Mouse (Mus musculus) left cerebral cortex, adult 2 months (tissue): ENCODE results near the gene Nfxl1. TPM values are rescaled to one million over a fixed set of nuclear protein-coding genes. Genes with fewer than 3 reads are reported as not detected.
A peak's percentile ranks its signal among the peaks of the same experiment; 100 is the strongest.
"Not testable (repeated sequence)": the region's sequence is repeated elsewhere in the genome, so short reads cannot be mapped to it uniquely, and the experiment has no call there.

Source experiments
- DNase-seq, 2 experiments: peaks; one replicate each; pipeline ENCODE4 v3.0.0; 2021 to 2022; ENCODE audit warnings: low spot score in 2 of 2, mixed read lengths in 1 of 2; ENCODE audit errors: extremely low spot score in 1 of 2
- H3K27ac ChIP-seq: fragments of 200-600 bp; 2 replicates; pipeline ENCODE4 v1.8.1; 2022
- H3K4me3 ChIP-seq: fragments of 200-600 bp; 2 replicates; pipeline ENCODE4 v1.8.1; 2022
- CTCF ChIP-seq: fragments of 200-600 bp; IDR thresholded peaks from 2 replicates; pipeline ENCODE4 v1.8.1; 2022; ENCODE audit warnings: antibody characterized with exemption, mild to moderate bottlenecking, moderate library complexity
- intact Hi-C: fragments of 180-260 bp; cut with DNase I; formaldehyde crosslinking; loops from one replicate; pipeline ENCODE4 v1.15.1; 2025
- long read RNA-seq, 2 experiments: library from polyadenylated mRNA; stranded (forward); transcript quantifications; one replicate each; pipeline ENCODE4 v2.0.0; 2021; ENCODE audit warnings: borderline mapping rate in 2 of 2
- total RNA-seq, 2 experiments: library from RNA; stranded (reverse); gene quantifications; 2 replicates each; pipeline ENCODE4 v1.2.3; 2021

The Nfxl1 gene
- total RNA-seq: 10 to 100 TPM; 14.8 to 16.7 TPM
- long read RNA-seq, experiment 1, transcript Nfxl1-202 (23 exons, 3,712 nt): major isoform, 6 of 9 reads
- long read RNA-seq, experiment 1, partial matches to known transcripts: 0 of 9 reads
- long read RNA-seq, experiment 1, other reads (novel, unspliced or antisense): 3 of 9 reads
- long read RNA-seq, experiment 2, transcript Nfxl1-202 (23 exons, 3,712 nt): major isoform, 9 of 13 reads
- long read RNA-seq, experiment 2, partial matches to known transcripts: 1 of 13 reads
- long read RNA-seq, experiment 2, other reads (novel, unspliced or antisense): 3 of 13 reads

- peak within 1 kb of the TSS; percentile 69 for H3K27ac ChIP-seq
- TF ChIP-seq CTCF: no peak
- H3K4me3 ChIP-seq: peak within 1 kb of the TSS; percentile 94
- intact Hi-C loops: loop anchor here (5.0 to 10.0 kb wide), 4 partner anchors 153 to 395 kb away; partner anchors contain the start of genes Commd8 and Slain2
- peak; percentile 95 to 97 for DNase-seq
These were observed at the start of gene Nfxl1 for GRCm38 (mm10) chr5:72559544-72560049. Nfxl1 (minus strand) TSS chr5:72559684.

DNA sequence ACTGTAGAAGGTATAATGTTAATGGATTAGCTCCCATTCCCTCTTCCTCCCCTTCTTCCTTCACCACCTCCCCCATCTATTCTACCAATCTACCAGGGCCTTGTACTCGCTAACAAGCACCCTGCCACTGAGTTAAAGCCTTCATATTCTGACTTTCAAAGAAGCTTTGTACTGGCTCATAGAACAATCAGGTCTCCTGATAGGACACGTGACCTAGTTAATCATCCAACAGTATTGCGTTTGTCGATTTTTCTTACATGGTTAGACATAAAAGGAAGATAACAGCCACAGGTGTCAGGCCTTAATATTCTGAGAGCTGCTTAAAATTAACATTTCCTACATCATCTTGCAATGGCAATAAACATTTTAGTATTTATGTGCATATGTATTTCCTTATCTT is 43.7 kb upstream of the Nfxl1 start:
- intact Hi-C loops: no loop called here
- Histone ChIP-seq H3K4me3 (no peak overlapping the region), H3K27ac (no peak overlapping the region)
- no peak for TF ChIP-seq CTCF
- DNase-seq: no peak

GRCm38 (mm10) chr5:72601006-72601405 is 41.5 kb upstream of the Nfxl1 start:
- Histone ChIP-seq H3K27ac (no peak overlapping the region), H3K4me3 (no peak overlapping the region)
- intact Hi-C loops: no loop called here
- peak; percentile 40 for TF ChIP-seq CTCF
- DNase-seq: peak; percentile 15 to 24

GRCm38 (mm10) chr5:72587192-72587681 is 27.8 kb upstream of the Nfxl1 start, which contains the start of gene Gm5868:
Gm5868 (minus strand) TSS chr5:72587551.
- TF ChIP-seq CTCF: no peak
- no peak for DNase-seq
- intact Hi-C loops: loop anchor here (5.0 kb wide), 1 partner anchor 420 kb away; the partner anchor contains the start of gene Slc10a4
- Histone ChIP-seq H3K27ac (no peak within 1 kb of the TSS), H3K4me3 (no peak within 1 kb of the TSS)

- H3K27ac ChIP-seq, DNase-seq, H3K4me3 ChIP-seq: not testable (repeated sequence)
- intact Hi-C loops: loop anchor here (5.0 kb wide), 1 partner anchor 421 kb away; the partner anchor contains the start of gene Slc10a4
These were observed 27.2 kb upstream of the Nfxl1 start for GRCm38 (mm10) chr5:72586667-72587191.

- intact Hi-C loops: loop anchor here (5.0 kb wide), 1 partner anchor 421 kb away; the partner anchor contains the start of gene Slc10a4
- H3K27ac ChIP-seq, DNase-seq, H3K4me3 ChIP-seq: not testable (repeated sequence)
- TF ChIP-seq CTCF: peak; percentile 24
These were observed 26.6 kb upstream of the Nfxl1 start for GRCm38 (mm10) chr5:72586122-72586521.

- H3K27ac ChIP-seq, DNase-seq, intact Hi-C loops: not testable (repeated sequence)
- H3K4me3 ChIP-seq: 0 out of 2 replicates have a peak within 1 kb of the TSS, but pooled peaks have one; percentile 19
These were observed 21.5 kb upstream of the Nfxl1 start, which contains the start of gene Zar1 for GRCm38 (mm10) chr5:72580970-72581332. Zar1 (minus strand) TSS chr5:72581254.

- 0 out of 2 replicates have a peak overlapping the region, but pooled peaks have one; percentile 19 for H3K4me3 ChIP-seq
- H3K27ac ChIP-seq, DNase-seq, intact Hi-C loops: not testable (repeated sequence)
These were observed 20.8 kb upstream of the Nfxl1 start for GRCm38 (mm10) chr5:72580088-72580969.

DNA sequence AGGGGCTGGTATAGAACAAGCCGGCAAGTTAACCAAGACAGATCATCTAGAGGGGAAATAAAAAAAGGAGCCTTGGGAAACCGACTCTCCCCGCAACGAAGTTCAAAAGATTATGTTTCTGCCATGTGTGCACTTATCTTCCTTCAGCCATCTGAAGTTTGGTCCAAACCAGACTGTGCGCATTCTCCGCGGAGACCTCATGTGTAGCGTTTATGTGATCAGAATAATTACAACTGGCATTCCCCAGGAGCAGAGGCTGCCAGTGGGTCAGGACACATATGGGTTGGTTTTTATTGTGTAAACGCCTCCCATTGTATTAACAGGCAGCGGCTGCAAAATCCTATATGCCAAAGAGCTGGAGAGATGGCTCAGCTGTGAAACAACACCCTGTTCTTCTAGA is 20.1 kb upstream of the Nfxl1 start:
- H3K4me3 ChIP-seq, intact Hi-C loops, H3K27ac ChIP-seq, DNase-seq: not testable (repeated sequence)

DNA sequence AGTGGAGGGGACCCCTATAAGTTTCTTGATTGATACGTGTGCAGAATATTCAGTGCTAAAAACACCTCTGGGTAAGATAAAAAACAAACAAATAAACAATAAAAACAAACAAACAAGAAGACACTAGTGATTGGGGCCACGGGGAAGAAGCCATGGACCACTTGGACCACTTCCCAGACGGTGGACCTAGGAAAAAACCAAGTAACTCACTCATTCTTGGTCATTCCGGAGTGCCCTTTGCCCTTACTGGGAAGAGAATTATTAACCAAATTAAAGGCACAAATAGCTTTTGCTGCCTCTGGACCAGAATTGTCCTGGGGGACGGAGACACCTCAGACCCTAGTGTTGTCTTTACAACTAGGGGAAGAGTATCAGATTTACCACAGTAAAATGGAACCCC is 6.1 kb upstream of the Nfxl1 start:
- H3K27ac ChIP-seq: no peak overlapping the region
- intact Hi-C loops: no loop called here
- TF ChIP-seq CTCF: no peak
- DNase-seq: no peak
- no peak overlapping the region for H3K4me3 ChIP-seq

- DNase-seq, intact Hi-C loops, H3K27ac ChIP-seq, H3K4me3 ChIP-seq: not testable (repeated sequence)
These were observed 3.7 kb upstream of the Nfxl1 start for GRCm38 (mm10) chr5:72563183-72563582.
